Mouse (Mus musculus): ENCODE data around the gene Rad51d.

GRCm38 (mm10) chr11:82928897-82929632 lies 38.7 kb upstream of the Rad51d start:
- no peak for TF ChIP-seq CTCF (IDR thresholded peaks at IDR 0.05; ENCODE audit: low read depth)
- no peak for TF ChIP-seq EP300 (IDR thresholded peaks at IDR 0.05; ENCODE audit: low read depth)

Data from liver, postnatal 0 days (tissue).